Mouse (Mus musculus): ENCODE measurements around the gene Klhl28.

Gene Klhl28

DNA sequence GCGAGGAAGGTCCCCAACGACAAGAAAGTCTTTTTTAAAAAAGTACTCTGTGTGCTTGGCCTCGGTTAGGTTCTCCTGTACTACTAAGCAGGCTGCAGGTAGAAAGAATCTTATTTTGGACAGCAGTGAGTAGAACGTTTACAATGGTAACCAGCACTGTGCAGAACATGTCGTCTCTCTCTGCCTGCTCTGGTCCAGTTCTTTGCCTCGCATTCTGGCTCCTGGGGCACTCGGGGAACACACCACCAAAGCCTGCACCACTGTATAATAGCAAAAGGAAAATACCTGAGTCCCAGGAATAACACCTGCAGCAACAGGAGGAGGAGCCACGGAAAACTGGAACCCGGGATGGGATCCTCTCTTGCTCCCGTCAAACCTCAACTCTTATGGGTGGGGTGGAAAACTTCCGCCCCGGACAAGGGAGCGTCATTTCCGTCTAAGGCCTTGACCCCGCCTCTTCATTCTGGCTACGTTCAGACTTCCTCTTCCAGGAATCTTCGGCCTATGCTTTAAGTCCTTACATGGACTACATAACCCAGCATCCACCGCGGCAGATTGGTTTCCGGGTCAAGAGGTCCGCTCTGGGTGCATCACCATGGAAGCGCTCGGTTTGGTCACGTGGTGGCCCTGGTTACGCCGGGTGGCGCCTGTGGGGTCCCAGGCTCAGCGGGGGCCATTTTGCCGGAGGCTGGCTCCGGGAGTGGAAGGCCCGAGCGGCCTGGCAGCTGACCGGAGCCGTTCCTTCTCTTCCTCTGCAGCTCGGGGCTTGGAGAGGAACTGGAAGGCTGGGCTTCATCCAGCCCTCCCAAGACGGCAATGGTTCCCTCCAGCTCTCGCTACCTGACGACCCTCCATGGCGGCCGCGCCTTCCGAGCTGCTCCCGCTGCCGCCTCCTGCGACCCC, at the start of gene Klhl28, which contains the start of gene Togaram1:
TSS of gene Klhl28 (minus strand) at position 411 of the 903 bp plus-strand sequence.
TSS of gene Togaram1 (plus strand) at position 681 of the 903 bp plus-strand sequence.
- peak; percentile 98 for DNase-seq (ENCODE audit: low read depth)

GRCm38 (mm10) chr12:65007725-65008124, 42.4 kb upstream of the Klhl28 start:
- no peak for DNase-seq (ENCODE audit: low read depth)

DNA sequence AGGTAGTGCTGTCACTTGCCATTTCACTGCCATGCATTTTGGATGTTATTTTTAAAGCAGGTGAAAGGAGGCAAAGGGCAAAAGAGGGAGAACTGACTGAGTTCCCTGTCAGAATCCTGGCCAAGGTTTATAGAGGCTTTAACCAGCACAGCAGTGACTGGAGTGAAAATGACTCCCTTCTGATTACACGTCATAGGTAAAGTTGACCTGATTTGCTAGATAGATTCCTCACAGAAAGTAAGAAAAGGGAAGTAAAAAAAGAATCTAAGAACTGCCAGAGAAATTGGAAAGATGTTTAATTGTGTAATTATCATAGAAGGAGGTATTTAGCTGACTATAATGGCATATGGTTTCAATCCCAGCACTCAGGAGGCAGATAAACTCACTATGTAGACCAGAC, 12.2 kb upstream of the Klhl28 start:
- no peak for DNase-seq (ENCODE audit: low read depth)

DNA sequence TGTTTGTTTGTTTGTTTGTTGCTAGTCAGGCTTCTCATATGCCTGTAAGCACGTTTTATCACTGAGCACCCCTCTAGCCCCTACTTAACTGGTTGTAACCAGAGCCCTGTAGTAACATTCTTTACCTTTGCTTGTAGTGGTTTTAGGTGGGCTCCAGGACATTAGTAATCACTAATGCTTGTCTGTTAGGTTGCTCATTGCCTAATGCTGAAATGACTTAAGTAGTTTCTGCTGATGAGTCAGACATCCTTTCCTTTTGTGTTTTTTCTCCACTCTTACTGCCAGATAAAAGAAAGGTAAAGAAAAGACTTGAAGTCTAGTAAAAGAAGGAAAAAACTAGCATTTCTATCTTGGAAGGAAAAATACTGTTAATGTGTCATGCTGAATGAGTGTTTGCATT, 10.9 kb upstream of the Klhl28 start:
- no peak for DNase-seq (ENCODE audit: low read depth)

DNA sequence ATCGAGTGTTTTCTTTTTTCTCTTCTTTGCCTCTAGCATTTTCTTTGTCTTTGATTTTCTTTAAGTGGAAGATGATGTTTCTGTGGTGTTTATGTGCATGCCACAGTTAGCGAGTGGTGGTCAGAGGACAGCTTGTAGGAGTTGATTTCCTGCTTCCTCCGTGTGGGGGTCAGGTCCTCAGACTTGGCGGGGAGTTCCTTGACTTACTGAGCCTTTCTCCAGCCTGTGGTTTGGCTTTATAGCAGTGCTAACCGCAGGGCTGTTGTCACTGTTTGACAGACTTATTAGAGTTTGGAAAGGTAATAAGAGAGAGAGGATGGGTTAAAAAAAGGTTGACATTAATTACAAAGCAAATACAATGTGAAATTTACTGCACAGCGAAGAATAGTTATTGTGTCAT, 10.2 kb upstream of the Klhl28 start:
- peak; percentile 17 for DNase-seq (ENCODE audit: low read depth)

GRCm38 (mm10) chr12:64972063-64972462, 6.7 kb upstream of the Klhl28 start:
- no peak for DNase-seq (ENCODE audit: low read depth)

DNA sequence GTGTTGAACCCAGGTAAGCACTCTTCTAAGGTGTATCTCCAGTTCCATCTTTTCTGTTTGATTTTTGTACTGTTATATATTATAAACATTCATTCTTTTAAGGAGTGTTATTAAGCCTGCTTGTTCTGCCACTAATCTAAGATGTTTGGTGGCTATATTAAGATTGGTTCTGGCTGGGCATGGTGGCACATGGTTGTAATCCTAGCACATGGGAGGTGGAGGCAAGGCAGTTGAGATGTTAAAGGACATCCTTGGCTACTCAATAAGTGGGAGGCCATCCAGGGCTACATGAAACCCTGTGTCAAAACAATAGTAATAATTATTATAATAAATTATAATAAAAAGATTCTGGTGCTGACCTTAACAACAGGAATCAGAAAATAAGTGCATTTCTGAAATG, 6.1 kb upstream of the Klhl28 start:
- no peak for DNase-seq (ENCODE audit: low read depth)

- no peak for DNase-seq (ENCODE audit: low read depth)
Measured at GRCm38 (mm10) chr12:64968067-64968466, 2.7 kb upstream of the Klhl28 start.

DNA sequence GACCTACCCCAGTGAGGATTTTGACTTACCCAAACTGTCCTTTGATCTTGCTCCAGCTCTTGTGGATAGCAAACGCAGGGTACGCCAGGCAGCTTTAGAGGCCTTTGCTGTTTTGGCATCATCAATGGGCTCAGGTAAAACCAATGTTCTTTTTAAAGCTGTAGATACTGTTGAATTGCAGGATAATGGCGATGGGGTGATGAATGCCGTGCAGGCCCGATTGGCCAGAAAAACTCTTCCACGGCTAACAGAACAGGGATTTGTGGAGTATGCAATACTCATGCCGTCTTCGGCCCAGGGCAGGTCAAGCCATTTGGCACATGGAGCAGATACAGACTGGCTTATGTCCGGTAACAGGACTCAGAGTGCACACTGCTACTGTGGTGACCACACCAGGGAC, 2.1 kb upstream of the Klhl28 start:
- no peak for DNase-seq (ENCODE audit: low read depth)

DNA sequence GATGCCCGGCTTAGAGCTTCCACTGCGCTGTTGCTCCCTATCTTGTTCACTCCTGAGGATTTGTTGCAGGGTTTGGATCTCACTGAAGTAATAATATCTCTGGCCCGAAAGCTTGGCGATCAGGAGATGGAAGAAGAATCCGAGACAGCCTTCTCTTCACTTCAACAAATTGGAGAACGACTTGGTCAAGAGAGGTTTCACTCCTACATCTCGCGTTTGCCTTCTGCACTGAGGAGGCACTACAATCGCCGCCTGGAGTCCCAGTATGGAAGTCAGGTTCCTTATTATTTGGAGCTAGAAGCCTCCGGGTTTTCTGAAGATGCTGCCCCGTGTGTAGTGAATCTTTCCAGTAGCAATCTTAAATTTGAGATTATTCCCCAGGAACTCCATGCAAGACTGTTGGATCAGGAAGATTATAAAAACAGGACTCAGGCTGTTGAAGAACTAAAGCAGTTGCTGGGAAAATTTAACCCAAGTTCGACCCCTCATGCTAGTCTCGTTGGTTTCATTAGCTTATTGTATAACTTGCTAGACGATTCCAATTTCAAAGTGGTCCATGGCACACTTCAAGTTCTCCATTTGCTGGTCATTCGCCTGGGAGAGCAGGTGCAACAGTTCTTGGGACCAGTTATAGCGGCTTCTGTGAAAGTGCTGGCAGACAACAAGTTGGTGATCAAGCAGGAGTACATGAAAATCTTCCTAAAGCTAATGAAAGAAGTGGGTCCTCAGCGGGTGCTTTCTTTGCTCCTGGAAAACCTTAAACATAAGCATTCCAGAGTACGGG, 1.5 kb upstream of the Klhl28 start:
- DNase-seq (ENCODE audit: low read depth), result no peak

- peak; percentile 72 for DNase-seq (ENCODE audit: low read depth)
Measured at GRCm38 (mm10) chr12:64966101-64966631, 832 bp upstream of the Klhl28 start.

GRCm38 (mm10) chr12:64964560-64964959, 774 bp downstream of the Klhl28 start:
- DNase-seq (ENCODE audit: low read depth), result no peak

GRCm38 (mm10) chr12:64937493-64937892, 27.8 kb downstream of the Klhl28 start:
- peak; percentile 45 for DNase-seq (ENCODE audit: low read depth)

DNA sequence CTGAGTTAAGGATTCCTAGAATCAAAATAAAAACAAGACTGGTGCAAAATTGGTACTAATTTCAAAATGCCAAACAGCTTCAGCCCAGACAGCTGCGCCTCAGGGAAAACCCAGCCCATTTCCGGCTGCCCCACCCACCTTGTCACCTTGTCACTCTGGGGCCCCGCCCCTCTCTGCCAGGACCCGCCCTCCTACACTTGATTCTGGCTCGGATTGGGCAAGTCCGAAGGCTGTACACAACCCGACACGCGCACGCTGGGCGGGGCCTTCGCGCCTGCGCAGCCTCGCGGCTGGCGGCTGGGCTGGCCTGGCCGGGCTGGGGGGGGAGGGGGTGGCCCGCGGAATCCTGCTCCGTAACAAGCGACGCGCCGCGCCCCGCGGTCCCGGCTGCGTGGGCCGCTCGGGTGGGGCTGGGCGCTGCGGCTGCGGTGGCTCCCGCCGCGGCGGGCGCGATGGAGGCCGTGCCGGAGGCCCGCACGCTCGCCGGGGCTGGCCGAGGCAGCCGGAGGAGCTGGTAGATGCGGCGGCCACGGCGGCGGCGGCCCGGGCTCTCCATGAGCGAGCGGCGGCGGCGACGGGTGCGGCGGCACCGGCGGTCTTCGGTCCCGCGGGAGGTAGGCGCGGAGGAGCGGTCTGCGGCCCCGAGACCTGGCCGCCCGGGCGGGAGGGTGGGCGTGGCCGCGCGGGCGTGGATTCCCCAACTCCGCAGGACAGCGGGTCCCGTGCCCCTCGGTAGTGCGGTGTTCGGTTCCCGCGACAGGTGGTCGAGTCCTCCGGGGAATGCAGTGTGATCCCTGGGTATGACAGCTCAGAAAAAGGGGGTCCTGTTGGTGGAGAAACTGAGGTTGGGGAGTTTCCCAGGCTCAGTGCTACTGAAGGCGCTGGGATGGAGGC, 47.5 kb downstream of the Klhl28 start, which contains the start of gene Gm527:
TSS of gene Gm527 (plus strand) at position 329 of the 894 bp plus-strand sequence.
- peak; percentile 98 for DNase-seq (ENCODE audit: low read depth)

GRCm38 (mm10) chr12:64916735-64917134, 48.6 kb downstream of the Klhl28 start:
- no peak for DNase-seq (ENCODE audit: low read depth)

GRCm38 (mm10) chr12:64912996-64913395, 52.3 kb downstream of the Klhl28 start:
- no peak for DNase-seq (ENCODE audit: low read depth)

- no peak for DNase-seq (ENCODE audit: low read depth)
Measured at GRCm38 (mm10) chr12:64903186-64903585, 62.1 kb downstream of the Klhl28 start.

DNA sequence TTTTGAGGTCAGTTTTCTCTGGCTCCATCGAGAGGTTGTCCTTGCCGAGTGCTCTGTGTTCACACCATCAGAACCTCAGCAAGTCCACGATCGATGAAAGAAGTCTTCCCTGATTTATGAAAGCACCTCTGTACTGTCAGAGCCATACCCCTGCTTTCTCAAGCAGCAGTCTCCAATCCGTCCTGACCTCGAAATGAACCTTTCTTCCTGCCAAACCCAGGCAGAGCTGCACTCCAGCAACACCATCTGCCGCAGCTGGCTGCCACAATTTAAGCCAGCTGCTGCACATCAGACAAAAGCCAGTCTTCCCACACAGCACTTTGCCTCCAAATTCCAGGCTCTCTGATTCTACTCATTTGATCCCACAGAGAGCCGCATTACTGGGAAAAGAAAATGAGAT, 62.8 kb downstream of the Klhl28 start:
- DNase-seq (ENCODE audit: low read depth), result no peak

DNA sequence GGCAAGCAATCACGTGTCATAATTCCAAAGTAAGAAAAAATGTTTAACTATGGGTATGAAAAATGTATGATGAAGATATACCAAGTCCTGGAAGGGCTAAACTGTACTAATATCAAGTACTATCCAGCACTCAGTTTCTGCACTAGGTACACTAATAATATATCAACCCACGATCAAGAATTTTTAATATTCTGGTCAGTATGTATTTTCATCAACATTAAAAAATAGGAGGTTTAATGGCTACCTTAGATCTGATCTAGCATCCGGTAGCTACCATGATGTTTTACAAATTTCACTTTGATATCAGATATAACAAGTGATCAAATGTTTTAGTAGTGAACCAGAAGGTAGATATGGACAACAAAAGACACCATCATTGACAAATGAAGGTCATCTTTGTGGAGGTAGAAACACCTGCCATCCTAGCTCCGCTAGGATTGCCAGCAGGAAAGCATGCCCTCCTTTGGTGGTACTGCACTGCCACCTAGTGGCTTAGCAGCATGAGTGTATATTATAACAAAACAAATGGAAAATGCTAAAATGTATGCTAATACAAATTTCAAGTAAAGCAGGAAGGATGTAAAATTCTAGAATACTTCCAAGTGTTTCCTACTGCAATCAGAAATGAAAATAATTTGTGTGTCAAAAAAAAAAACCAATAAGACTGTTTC, 68.1 kb downstream of the Klhl28 start:
- peak; percentile 57 for DNase-seq (ENCODE audit: low read depth)
